Mouse (Mus musculus) brain, embryonic 14.5 days (tissue): ENCODE data around the gene Prkra.

ENCODE experiments used
- CTCF ChIP-seq: fragments of 200-500 bp; IDR thresholded peaks from 2 replicates; pipeline ENCODE4 v1.5.1; 2012; ENCODE audit warnings: inconsistent platforms, mild to moderate bottlenecking, moderate library complexity, borderline replicate concordance; ENCODE audit not compliant: insufficient read depth, insufficient read length; ENCODE audit errors: extremely low read depth
- POLR2A ChIP-seq: fragments of 200-500 bp; IDR thresholded peaks from 2 replicates; pipeline ENCODE4 v1.6.1; 2012; ENCODE audit warnings: mild to moderate bottlenecking, inconsistent platforms, borderline replicate concordance; ENCODE audit not compliant: poor library complexity, insufficient read depth, insufficient read length, severe bottlenecking; ENCODE audit errors: extremely low read depth

GRCm38 (mm10) chr2:76647441-76647869, 360 bp downstream of the Prkra start:
- TF ChIP-seq POLR2A (no peak), CTCF (no peak)
